In genomic region chr2:145517346-145517745, GRCm38 (mm10) we compare ENCODE assay signal across 8 mouse cellular contexts.
DNase-seq lines count a peak whose midpoint lies in the region; ATAC-seq and TF ChIP-seq lines count a peak whose summit lies in the region.

No protein-coding gene starts in this region.

- H3K36me3 ChIP-seq in heart, postnatal 0 days (replicated peaks; ENCODE audit: control insufficient read depth, insufficient read depth, low read length) = no peaks in the 10 kb centered on the region
- no peaks in the 10 kb centered on the region for H3K36me3 ChIP-seq in liver, embryonic 14.5 days (replicated peaks; ENCODE audit: control insufficient read depth, insufficient read depth, low read depth)

- no peak overlapping the region for H3K27ac ChIP-seq in heart, postnatal 0 days (ENCODE audit: low read depth)
- no peak overlapping the region for H3K27ac ChIP-seq in liver, embryonic 14.5 days

- no peak for TF ChIP-seq EP300 in heart, postnatal 0 days (IDR thresholded peaks at IDR 0.05; ENCODE audit: low read depth)
- TF ChIP-seq EP300 in liver, embryonic 14.5 days (IDR thresholded peaks at IDR 0.05; ENCODE audit: low read depth) = no peak

- 35% methylated on average over 9 of the region's 9 CpGs for WGBS in heart, postnatal 0 days
- 45% methylated on average over 9 of the region's 9 CpGs for WGBS in liver, embryonic 14.5 days (ENCODE audit: insufficient replicate concordance)

- no peak overlapping the region for H3K4me3 ChIP-seq in heart, postnatal 0 days (ENCODE audit: low read depth, low read length)
- H3K4me3 ChIP-seq in liver, embryonic 14.5 days (ENCODE audit: insufficient read depth in 1 of 2, low read depth in 2 of 2, low read length in 2 of 2) = no peak overlapping the region

- H3K4me2 ChIP-seq in heart, postnatal 0 days (ENCODE audit: low read depth, low read length) = no peak overlapping the region
- no peak overlapping the region for H3K4me2 ChIP-seq in liver, embryonic 14.5 days (ENCODE audit: low read depth)

- TF ChIP-seq CTCF in brain, embryonic 14.5 days (IDR thresholded peaks at IDR 0.05; ENCODE audit: borderline replicate concordance, extremely low read depth, insufficient read depth, insufficient read length) = peak; percentile 88
- TF ChIP-seq CTCF in heart, postnatal 0 days (IDR thresholded peaks at IDR 0.05; ENCODE audit: low read depth) = peak; percentile 95
- peak; percentile 85 for TF ChIP-seq CTCF in liver, embryonic 14.5 days (IDR thresholded peaks at IDR 0.05; ENCODE audit: low read depth)

- H3K27me3 ChIP-seq in heart, postnatal 0 days (ENCODE audit: control insufficient read depth, insufficient read depth, low read length) = no peaks in the 10 kb centered on the region
- H3K27me3 ChIP-seq in liver, embryonic 14.5 days (ENCODE audit: control insufficient read depth, insufficient read depth, low read length) = no peaks in the 10 kb centered on the region

- TF ChIP-seq POLR2A in brain, embryonic 14.5 days (IDR thresholded peaks at IDR 0.05; ENCODE audit: borderline replicate concordance, extremely low read depth, insufficient read depth, insufficient read length, poor library complexity, severe bottlenecking) = no peak

- no peaks in the 10 kb centered on the region for H3K4me1 ChIP-seq in heart, postnatal 0 days (ENCODE audit: control insufficient read depth, insufficient read depth)
- no peaks in the 10 kb centered on the region for H3K4me1 ChIP-seq in liver, embryonic 14.5 days (replicated peaks; ENCODE audit: control insufficient read depth in 2 of 2, insufficient read depth in 2 of 2, low read length in 1 of 2)

- H3K9ac ChIP-seq in heart, postnatal 0 days (replicated peaks; ENCODE audit: low read depth, low read length) = no peak overlapping the region
- no peak overlapping the region for H3K9ac ChIP-seq in liver, embryonic 14.5 days (replicated peaks)

- H3K9me3 ChIP-seq in heart, postnatal 0 days (replicated peaks; ENCODE audit: control insufficient read depth, low read length) = no peaks in the 10 kb centered on the region
- H3K9me3 ChIP-seq in liver, embryonic 14.5 days (ENCODE audit: control insufficient read depth, low read length) = no peaks in the 10 kb centered on the region

- 0 out of 2 replicates have a peak, but pooled peaks have one; percentile 33 for ATAC-seq in heart, postnatal 0 days (ENCODE audit: insufficient read depth, low read depth)
- no peak for ATAC-seq in liver, embryonic 14.5 days (ENCODE audit: insufficient read depth)

- peak; percentile 53 for DNase-seq in ES-CJ7 (ENCODE audit: low read depth, low spot score)
- peak; percentile 84 for DNase-seq in brain, embryonic 14.5 days (ENCODE audit: low read depth)
- DNase-seq in fibroblast of lung, adult 2 months (ENCODE audit: low read depth) = peak; percentile 36
- DNase-seq in heart, postnatal 0 days (ENCODE audit: low spot score) = peak; percentile 45
- DNase-seq in kidney, postnatal 25 days = peak; percentile 68 to 70
- DNase-seq in liver, embryonic 14.5 days (ENCODE audit: low read depth in 3 of 3, low spot score in 3 of 3) = peak in 1 of 3 experiments; percentile 20
- peak; percentile 63 for DNase-seq in ovary, postnatal 14 days (ENCODE audit: low spot score)
- peak; percentile 47 for DNase-seq in urinary bladder, postnatal 25 days (ENCODE audit: low spot score)
